8 mouse cellular contexts compared by ENCODE assay signal in genomic region chr6:88431202-88431601, GRCm38 (mm10). TPM values are rescaled to one million over a fixed set of nuclear protein-coding genes. Genes with fewer than 3 reads are reported as not detected.
DNase-seq lines count a peak whose midpoint lies in the region; ATAC-seq and TF ChIP-seq lines count a peak whose summit lies in the region.

No protein-coding gene starts in this region.

- no peaks in the 10 kb centered on the region for H3K9me3 ChIP-seq in MEL (replicated peaks; ENCODE audit: insufficient read depth, low read length)
- no peaks in the 10 kb centered on the region for H3K9me3 ChIP-seq in embryonic facial prominence, embryonic 10.5 days
- no peaks in the 10 kb centered on the region for H3K9me3 ChIP-seq in intestine, embryonic 15.5 days
- no peaks in the 10 kb centered on the region for H3K9me3 ChIP-seq in lung, embryonic 14.5 days (ENCODE audit: low read depth, low read length)

- peak; percentile 25 for DNase-seq in gastrocnemius, postnatal 14 days
- DNase-seq in gastrocnemius, adult 8-10 months (ENCODE audit: low spot score in 2 of 2), result no peak
- DNase-seq in MEL (ENCODE audit: low read depth, low spot score), result peak; percentile 28
- peak; percentile 68 for DNase-seq in embryonic facial prominence, embryonic 10.5 days (ENCODE audit: low spot score)
- peak; percentile 60 for DNase-seq in lung, embryonic 14.5 days
- DNase-seq in frontal cortex, postnatal 25 days (ENCODE audit: low spot score in 2 of 2), result no peak
- DNase-seq in left cerebral cortex, adult 9 months (ENCODE audit: low spot score in 2 of 2), result no peak

- no peak overlapping the region for H3K27ac ChIP-seq in MEL (ENCODE audit: control insufficient read depth, low read depth, low read length)
- no peak overlapping the region for H3K27ac ChIP-seq in embryonic facial prominence, embryonic 10.5 days (replicated peaks)
- H3K27ac ChIP-seq in intestine, embryonic 15.5 days, result no peak overlapping the region
- no peak overlapping the region for H3K27ac ChIP-seq in lung, embryonic 14.5 days (ENCODE audit: low read depth)

- H3K27me3 ChIP-seq in MEL (ENCODE audit: control insufficient read depth in 1 of 2, insufficient read depth in 2 of 2, low read length in 2 of 2), result no peaks in the 10 kb centered on the region
- H3K27me3 ChIP-seq in embryonic facial prominence, embryonic 10.5 days (replicated peaks; ENCODE audit: low read depth, poor library complexity, severe bottlenecking), result peaks cover 17% of the 10 kb centered on the region
- H3K27me3 ChIP-seq in intestine, embryonic 15.5 days (replicated peaks), result no peaks in the 10 kb centered on the region
- no peaks in the 10 kb centered on the region for H3K27me3 ChIP-seq in lung, embryonic 14.5 days (ENCODE audit: insufficient read depth, low read length)

- H3K9ac ChIP-seq in MEL (ENCODE audit: control insufficient read depth, low read depth, low read length, poor library complexity, severe bottlenecking), result no peak overlapping the region
- H3K9ac ChIP-seq in intestine, embryonic 15.5 days, result no peak overlapping the region
- no peak overlapping the region for H3K9ac ChIP-seq in lung, embryonic 14.5 days

- peak in 2 of 3 experiments; percentile 57 to 64; a peak in 4 of 6 replicates for TF ChIP-seq CTCF in MEL (IDR thresholded peaks at IDR 0.05 in 2 of 3, conservative IDR thresholded peaks at IDR 0.05 in 1 of 3; ENCODE audit: control insufficient read depth in 1 of 3, insufficient read depth in 1 of 3, low read depth in 2 of 3, low read length in 3 of 3, poor library complexity in 1 of 3, severe bottlenecking in 1 of 3)
- peak; percentile 73 for TF ChIP-seq CTCF in lung, embryonic 14.5 days (IDR thresholded peaks at IDR 0.05; ENCODE audit: low read depth)

- TF ChIP-seq RAD21 in MEL (IDR thresholded peaks at IDR 0.05; ENCODE audit: low read depth, low read length), result peak; percentile 62

- WGBS in embryonic facial prominence, embryonic 10.5 days, result 20% methylated on average over 4 of the region's 4 CpGs
- 11% methylated on average over 4 of the region's 4 CpGs for WGBS in intestine, embryonic 15.5 days
- WGBS in lung, embryonic 14.5 days, result 13% methylated on average over 4 of the region's 4 CpGs

- TF ChIP-seq POLR2A in MEL (IDR thresholded peaks at IDR 0.05; ENCODE audit: control insufficient read depth in 1 of 2, insufficient read depth in 1 of 2, low read depth in 1 of 2, low read length in 2 of 2, poor library complexity in 1 of 2), result no peak

- TF ChIP-seq EP300 in MEL (IDR thresholded peaks at IDR 0.05; ENCODE audit: low read depth in 1 of 2, low read length in 2 of 2), result no peak

- no peak overlapping the region for H3K4me2 ChIP-seq in intestine, embryonic 15.5 days (replicated peaks)
- no peak overlapping the region for H3K4me2 ChIP-seq in lung, embryonic 14.5 days

- H3K4me3 ChIP-seq in MEL (ENCODE audit: control insufficient read depth in 1 of 2, insufficient read depth in 1 of 2, low read depth in 2 of 2, low read length in 2 of 2), result no peak overlapping the region
- H3K4me3 ChIP-seq in embryonic facial prominence, embryonic 10.5 days, result no peak overlapping the region
- no peak overlapping the region for H3K4me3 ChIP-seq in intestine, embryonic 15.5 days (replicated peaks)
- H3K4me3 ChIP-seq in lung, embryonic 14.5 days (ENCODE audit: low read depth, low read length), result no peak overlapping the region

- peak; percentile 89 for ATAC-seq in intestine, embryonic 15.5 days
- ATAC-seq in lung, embryonic 14.5 days (ENCODE audit: insufficient read depth), result no peak

- peaks cover 0 to 5% of the 10 kb centered on the region in 2 experiments; a peak in 2 of 4 replicates for H3K36me3 ChIP-seq in MEL (ENCODE audit: control insufficient read depth in 1 of 2, insufficient read depth in 2 of 2, low read length in 2 of 2)
- 0 out of 2 replicates have a peak, but pooled peaks cover 11% of the 10 kb centered on the region for H3K36me3 ChIP-seq in embryonic facial prominence, embryonic 10.5 days (replicated peaks)
- H3K36me3 ChIP-seq in intestine, embryonic 15.5 days, result no peaks in the 10 kb centered on the region
- no peaks in the 10 kb centered on the region for H3K36me3 ChIP-seq in lung, embryonic 14.5 days (ENCODE audit: insufficient read depth)

- no peaks in the 10 kb centered on the region for H3K79me2 ChIP-seq in MEL (ENCODE audit: control insufficient read depth, insufficient read depth, low read length, poor library complexity)

- H3K4me1 ChIP-seq in MEL (ENCODE audit: control insufficient read depth in 1 of 2, insufficient read depth in 2 of 2, low read length in 2 of 2), result peaks cover 0 to 3% of the 10 kb centered on the region in 2 experiments; a peak in 1 of 4 replicates
- peaks cover 40% of the 10 kb centered on the region for H3K4me1 ChIP-seq in embryonic facial prominence, embryonic 10.5 days
- H3K4me1 ChIP-seq in intestine, embryonic 15.5 days (replicated peaks), result 0 out of 2 replicates have a peak, but pooled peaks cover 6% of the 10 kb centered on the region
- no peaks in the 10 kb centered on the region for H3K4me1 ChIP-seq in lung, embryonic 14.5 days (ENCODE audit: insufficient read depth)

- intact Hi-C loops in gastrocnemius, postnatal 14 days (cut with DNase I; ENCODE audit: low total_unique reads), result loop anchor here (10.0 kb wide), 1 partner anchor 316 kb away; no protein-coding TSS in a partner anchor

TF ChIP-seq in MEL, 35 proteins besides CTCF, POLR2A, EP300 and RAD21:
- TF ChIP-seq USF1 (IDR thresholded peaks at IDR 0.05; ENCODE audit: low read depth, low read length) (0 out of 2 replicates have a peak, but pooled peaks have one; percentile 23), ZC3H11A (IDR thresholded peaks at IDR 0.05; ENCODE audit: low read depth, low read length) (peak; percentile 47), SMC3 (IDR thresholded peaks at IDR 0.05; ENCODE audit: low read depth, low read length) (peak; percentile 67), MAX (IDR thresholded peaks at IDR 0.05; ENCODE audit: low read length) (no peak)
TF ChIP-seq in MEL: peak in this region for 3.

RNA-seq across cellular contexts. Expression of gene Eefsec, which starts 15.1 kb away (rescaled TPM):
- total RNA-seq in gastrocnemius, postnatal 14 days (2021), result 1 to 10 TPM; 6.4 to 7.5 TPM
- total RNA-seq in gastrocnemius, adult 8-10 months (2022), result 1 to 10 TPM; 7.3 to 9.4 (median 8.7) TPM
- total RNA-seq in MEL (2012; rRNA removed), result 26.2 and 27.5 TPM in 2 replicates
- polyA plus RNA-seq in MEL (2012; ENCODE audit: insufficient read depth in 1 of 2, insufficient read length in 2 of 2, low read depth in 1 of 2, low replicate concordance in 2 of 2, missing spikeins in 1 of 2), result 100 to 1,000 TPM in 1 of 2 experiments, 10 to 100 TPM in 1; 40.7 to 378 TPM
- 44.6 and 45.0 TPM in 2 replicates for polyA plus RNA-seq in embryonic facial prominence, embryonic 10.5 days (2016; fragmentation: Nextera tagmentation; extraction: Ambion mirVana)
- polyA plus RNA-seq in intestine, embryonic 15.5 days (2015; fragmentation: Nextera tagmentation; extraction: Ambion mirVana), result 40.1 and 40.7 TPM in 2 replicates
- polyA plus RNA-seq in lung, embryonic 14.5 days (2014; fragmentation: Nextera tagmentation; extraction: Ambion mirVana), result 44.6 and 48.2 TPM in 2 replicates

RNA-seq across cellular contexts. Expression of gene Ruvbl1, which starts 34.0 kb away (rescaled TPM):
- 10 to 100 TPM; 23.3 to 26.5 TPM for total RNA-seq in gastrocnemius, postnatal 14 days (2021)
- total RNA-seq in gastrocnemius, adult 8-10 months (2022), result 10 to 100 TPM; 18.6 to 22.6 (median 21.2) TPM
- 232 and 240 TPM in 2 replicates for total RNA-seq in MEL (2012; rRNA removed)
- polyA plus RNA-seq in MEL (2012; ENCODE audit: insufficient read depth in 1 of 2, insufficient read length in 2 of 2, low read depth in 1 of 2, low replicate concordance in 2 of 2, missing spikeins in 1 of 2), result 100 to 1,000 TPM; 146 to 238 TPM
- polyA plus RNA-seq in embryonic facial prominence, embryonic 10.5 days (2016; fragmentation: Nextera tagmentation; extraction: Ambion mirVana), result 215 and 227 TPM in 2 replicates
- 125 and 132 TPM in 2 replicates for polyA plus RNA-seq in intestine, embryonic 15.5 days (2015; fragmentation: Nextera tagmentation; extraction: Ambion mirVana)
- 153 and 163 TPM in 2 replicates for polyA plus RNA-seq in lung, embryonic 14.5 days (2014; fragmentation: Nextera tagmentation; extraction: Ambion mirVana)

Comparison
In these comparisons a context has a peak if more than half of its experiments do, and no peak if none do; other contexts are left out.
1. DNase-seq: peak in gastrocnemius, postnatal 14 days (single experiment), MEL (single experiment), embryonic facial prominence, embryonic 10.5 days (single experiment) and lung, embryonic 14.5 days (single experiment); none in gastrocnemius, adult 8-10 months (0 of 2), frontal cortex, postnatal 25 days (0 of 2) and left cerebral cortex, adult 9 months (0 of 2).